Mouse (Mus musculus) testis, adult 2 months (tissue): ENCODE measurements around the gene Efcab11. TPM values are rescaled to one million over a fixed set of nuclear protein-coding genes. Genes with fewer than 3 reads are reported as not detected.

ENCODE experiments used
- H3K27ac ChIP-seq: fragments of 200-500 bp; 2 replicates; pipeline ENCODE4 v1.5.1; 2012; ENCODE audit warnings: low read depth, low read length; ENCODE audit not compliant: control insufficient read depth, insufficient read depth
- H3K27me3 ChIP-seq: fragments of 200-500 bp; 2 replicates; pipeline ENCODE4 v1.6.1; 2012; ENCODE audit warnings: mild to moderate bottlenecking, low read length, moderate library complexity; ENCODE audit not compliant: control insufficient read depth, insufficient read depth
- H3K36me3 ChIP-seq: fragments of 200-500 bp; 2 replicates; pipeline ENCODE4 v1.6.1; 2012; ENCODE audit warnings: mild to moderate bottlenecking, low read length; ENCODE audit not compliant: control insufficient read depth, insufficient read depth
- H3K4me1 ChIP-seq: fragments of 200-500 bp; 2 replicates; pipeline ENCODE4 v1.6.1; 2012; ENCODE audit warnings: low read length; ENCODE audit not compliant: control insufficient read depth, insufficient read depth
- H3K4me3 ChIP-seq: fragments of 200-500 bp; 2 replicates; pipeline ENCODE4 v1.5.1; 2012; ENCODE audit warnings: low read depth, mild to moderate bottlenecking, low read length, moderate library complexity, mixed read lengths; ENCODE audit not compliant: control insufficient read depth
- CTCF ChIP-seq: fragments of 200-500 bp; IDR thresholded peaks from 2 replicates; pipeline ENCODE4 v1.5.1; 2012; ENCODE audit warnings: low read depth, mild to moderate bottlenecking, inconsistent platforms, low read length, moderate library complexity; ENCODE audit not compliant: control insufficient read depth, insufficient read depth, insufficient replicate concordance
- POLR2A ChIP-seq: fragments of 200-500 bp; IDR thresholded peaks from 2 replicates; pipeline ENCODE4 v1.6.1; 2012; ENCODE audit warnings: low read depth, mild to moderate bottlenecking, inconsistent platforms, low read length, moderate library complexity; ENCODE audit not compliant: control insufficient read depth
- polyA plus RNA-seq: library from polyadenylated mRNA; depleted of rRNA; stranded (reverse); fragments of >200 nt; gene quantifications from 2 replicates; pipeline ENCODE4 v1.2.3, GENCODE M21; 2012

Gene Efcab11
- polyA plus RNA-seq, 1 experiment = 7.1 TPM

DNA sequence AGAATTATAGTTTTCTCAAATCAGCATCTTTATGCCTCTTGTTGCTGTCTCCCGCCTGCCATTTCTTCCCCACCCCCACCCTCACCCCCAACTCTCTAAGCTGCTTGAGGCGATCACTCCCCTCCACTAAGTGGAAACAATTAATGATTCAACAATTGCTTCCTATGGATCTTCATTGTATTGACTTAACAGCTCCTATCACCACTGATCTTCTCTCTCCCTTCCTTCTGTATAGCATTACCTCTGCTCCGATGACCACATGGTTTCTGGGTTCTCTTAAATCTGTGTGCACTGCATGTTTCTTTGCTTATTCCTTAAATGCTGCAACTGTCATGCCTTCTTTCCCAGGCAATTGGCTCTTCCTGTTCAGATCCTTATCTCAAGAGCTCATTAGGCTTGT lies 120.2 kb downstream of the Efcab11 start:
- no peak overlapping the region for H3K4me3 ChIP-seq
- H3K36me3 ChIP-seq = no peaks in the 10 kb centered on the region
- no peaks in the 10 kb centered on the region for H3K4me1 ChIP-seq
- TF ChIP-seq CTCF (no peak), POLR2A (no peak)
- no peak overlapping the region for H3K27ac ChIP-seq
- H3K27me3 ChIP-seq = no peaks in the 10 kb centered on the region

DNA sequence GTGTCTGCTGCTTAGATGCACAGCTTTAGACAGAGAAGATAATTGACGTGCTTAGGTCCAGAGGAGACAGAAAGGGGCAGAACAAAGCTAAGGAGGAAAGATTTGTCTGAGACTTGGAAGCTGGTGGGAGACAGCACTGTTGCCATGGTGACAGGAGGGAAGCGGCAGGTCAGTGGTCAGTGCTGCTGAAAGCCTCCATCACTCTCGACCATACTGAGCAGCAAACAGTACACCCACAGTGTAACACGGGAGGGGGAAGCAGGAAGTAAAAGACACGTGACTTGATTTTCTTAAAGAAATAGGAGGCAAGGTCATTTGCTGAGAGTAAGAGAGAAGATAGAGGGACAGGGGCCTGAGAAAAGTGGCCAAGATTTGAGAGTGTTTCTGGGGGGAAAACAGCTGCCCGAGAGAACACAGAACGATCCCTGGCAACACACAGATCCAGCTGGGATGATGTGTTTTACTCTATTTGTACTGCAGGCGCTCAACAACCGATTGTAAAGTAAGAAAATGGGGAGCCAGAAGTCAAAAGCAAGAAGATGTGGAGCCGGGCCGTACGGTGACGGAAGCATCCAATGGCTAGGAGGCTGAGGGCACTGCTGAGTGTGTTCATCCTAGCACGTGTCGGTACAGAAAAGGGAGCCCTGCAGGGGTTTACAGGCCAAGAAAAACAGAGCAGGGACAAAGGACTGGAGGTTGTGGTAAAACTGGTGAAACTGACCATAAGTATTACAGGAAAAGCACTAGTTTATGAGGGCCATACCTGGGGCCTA lies 126.3 kb downstream of the Efcab11 start:
- H3K27me3 ChIP-seq = no peaks in the 10 kb centered on the region
- H3K27ac ChIP-seq = no peak overlapping the region; the same call in 1 of the 2 replicates
- no peak overlapping the region for H3K4me3 ChIP-seq
- no peak for TF ChIP-seq CTCF
- no peak for TF ChIP-seq POLR2A
- H3K36me3 ChIP-seq = no peaks in the 10 kb centered on the region
- H3K4me1 ChIP-seq = no peaks in the 10 kb centered on the region

DNA sequence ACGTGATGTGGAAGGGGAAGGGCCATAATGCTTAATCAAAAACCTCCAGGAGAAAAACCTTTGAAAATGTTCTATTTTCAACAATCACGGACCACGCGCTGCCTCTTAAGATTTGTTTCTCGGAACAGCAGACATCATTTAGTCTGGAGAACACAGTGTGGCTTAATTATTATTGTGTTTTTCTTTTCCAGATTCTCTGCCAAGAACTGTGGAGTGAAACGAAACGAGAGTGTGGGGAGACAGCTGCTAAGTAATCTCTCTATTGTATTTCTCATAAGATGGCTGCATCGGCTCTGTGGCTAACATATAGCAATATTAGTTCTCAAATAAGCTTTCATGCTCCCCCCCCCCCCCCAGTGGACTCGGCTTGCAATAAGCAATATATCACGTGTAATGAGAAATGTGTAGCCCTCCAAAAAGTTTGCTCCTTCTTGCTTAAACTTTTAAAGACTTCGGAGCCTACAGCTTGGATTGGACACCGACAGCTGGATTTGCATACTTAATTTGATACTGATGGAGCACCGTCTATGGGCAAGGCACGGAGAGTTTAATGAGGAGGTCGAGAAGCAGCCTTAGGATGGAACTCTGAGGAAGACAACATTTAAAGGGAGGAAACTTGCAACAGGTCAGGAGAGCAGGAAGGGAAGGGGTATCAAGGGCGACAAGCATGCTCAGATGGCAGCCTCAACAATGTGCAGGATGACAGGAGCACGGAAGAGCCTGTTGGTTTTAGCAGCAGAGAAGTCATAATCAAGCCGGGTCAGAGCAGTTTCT lies 127.1 kb downstream of the Efcab11 start:
- Histone ChIP-seq H3K4me3 (no peak overlapping the region), H3K36me3 (no peaks in the 10 kb centered on the region), H3K27me3 (no peaks in the 10 kb centered on the region), H3K4me1 (no peaks in the 10 kb centered on the region), H3K27ac (no peak overlapping the region; the same call in none of the 2 replicates)
- TF ChIP-seq CTCF = no peak
- TF ChIP-seq POLR2A = no peak

DNA sequence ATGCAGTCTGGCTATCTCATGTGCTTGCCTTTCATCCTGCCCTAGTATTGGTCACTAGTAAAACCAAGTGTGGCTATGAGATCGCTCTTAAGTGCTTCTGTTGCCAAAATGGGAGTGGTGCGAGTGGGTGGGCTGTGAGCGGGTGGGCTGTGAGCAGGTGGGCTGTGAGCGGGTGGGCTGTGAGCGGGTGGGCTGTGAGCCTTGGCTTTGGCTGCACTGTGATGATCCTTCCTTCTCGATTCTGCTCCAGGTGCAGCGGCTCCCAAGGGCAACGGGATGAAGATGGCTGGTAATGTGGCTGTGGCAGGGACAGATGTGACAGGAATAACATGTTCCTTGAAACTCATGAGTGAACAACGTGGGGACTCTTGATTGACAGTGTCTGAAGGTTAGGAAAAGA lies 128.0 kb downstream of the Efcab11 start:
- H3K27ac ChIP-seq = no peak overlapping the region
- H3K36me3 ChIP-seq = no peaks in the 10 kb centered on the region
- no peak for TF ChIP-seq CTCF
- H3K4me3 ChIP-seq = no peak overlapping the region
- H3K27me3 ChIP-seq = no peaks in the 10 kb centered on the region
- H3K4me1 ChIP-seq = no peaks in the 10 kb centered on the region

DNA sequence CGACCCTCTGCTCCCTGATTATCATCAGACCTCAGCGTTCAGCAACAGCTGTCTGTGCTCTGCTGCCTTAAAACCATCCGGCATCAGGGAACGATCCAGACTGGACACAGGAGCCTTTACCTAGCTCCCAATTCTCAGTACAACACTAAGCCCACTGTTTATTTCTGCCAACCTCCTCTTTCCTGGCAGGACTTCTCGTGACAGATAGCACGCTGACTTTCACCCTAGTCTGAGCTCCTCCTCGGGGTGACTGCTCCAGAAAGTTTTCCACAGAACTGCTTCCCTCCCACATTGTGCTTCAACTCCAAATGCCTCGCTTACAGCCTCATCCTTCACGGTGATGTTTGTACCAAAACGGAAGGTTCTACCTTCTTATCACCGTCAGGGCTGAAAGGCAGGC lies 131.3 kb downstream of the Efcab11 start:
- Histone ChIP-seq H3K27me3 (no peaks in the 10 kb centered on the region), H3K27ac (no peak overlapping the region), H3K4me3 (no peak overlapping the region), H3K36me3 (no peaks in the 10 kb centered on the region), H3K4me1 (no peaks in the 10 kb centered on the region)
- no peak for TF ChIP-seq CTCF
- TF ChIP-seq POLR2A = no peak

DNA sequence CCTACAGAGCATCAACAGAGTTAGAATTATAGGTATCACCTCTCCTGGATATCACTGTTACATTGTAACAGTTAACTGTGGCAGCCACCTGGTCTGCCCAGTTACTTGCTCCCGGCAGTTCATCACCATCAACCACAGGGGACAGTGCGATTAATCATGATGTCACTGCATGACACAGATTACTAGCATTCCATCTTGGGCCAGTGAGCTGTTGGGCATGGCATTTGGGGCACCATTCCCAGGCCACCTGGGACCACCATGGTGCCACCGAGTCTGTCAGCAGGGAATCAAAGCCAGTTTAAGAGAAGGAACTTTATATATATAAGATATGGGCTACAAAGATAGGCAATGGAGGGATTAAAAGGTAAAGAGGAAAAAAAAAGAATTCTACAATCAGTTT lies 134.8 kb downstream of the Efcab11 start:
- no peaks in the 10 kb centered on the region for H3K27me3 ChIP-seq
- H3K36me3 ChIP-seq = no peaks in the 10 kb centered on the region
- no peaks in the 10 kb centered on the region for H3K4me1 ChIP-seq
- H3K4me3 ChIP-seq = no peak overlapping the region
- TF ChIP-seq POLR2A (no peak), CTCF (no peak)
- no peak overlapping the region for H3K27ac ChIP-seq

DNA sequence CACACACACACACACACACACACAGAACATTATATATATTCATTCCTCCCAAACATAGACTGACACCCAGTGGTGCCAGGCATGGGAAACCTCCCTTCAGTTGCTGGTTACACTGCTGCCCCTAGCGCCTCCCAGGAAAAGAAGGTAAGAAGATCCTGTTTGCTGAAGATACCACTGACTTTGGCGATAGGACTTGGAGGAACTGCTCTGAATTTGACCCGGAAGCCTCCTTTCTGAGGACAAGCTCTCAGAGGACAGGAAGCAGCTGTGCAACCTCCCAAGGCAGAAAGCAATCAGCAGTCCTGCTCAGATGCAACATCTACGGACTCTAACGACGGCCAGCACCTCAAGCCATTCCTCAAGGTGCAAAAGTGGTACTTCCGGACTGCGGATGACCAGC lies 142.6 kb downstream of the Efcab11 start:
- Histone ChIP-seq H3K36me3 (no peaks in the 10 kb centered on the region), H3K27me3 (no peaks in the 10 kb centered on the region)
- TF ChIP-seq POLR2A (no peak), CTCF (no peak)

More for the DNA sequence above, 142.6 kb downstream of the Efcab11 start:
- Histone ChIP-seq H3K27ac (no peak overlapping the region), H3K4me1 (no peaks in the 10 kb centered on the region), H3K4me3 (no peak overlapping the region)
